Mouse (Mus musculus): ENCODE results near the gene Sult1b1. TPM values are rescaled to one million over a fixed set of nuclear protein-coding genes. Genes with fewer than 3 reads are reported as not detected.

Gene Sult1b1
- polyA plus RNA-seq (2012; fragmentation: generic; extraction: Trizol) = not detected
- long read RNA-seq, experiment 1 = 0 reads
- long read RNA-seq, experiment 2 = 0 reads

GRCm38 (mm10) chr5:87538111-87538510, at the start of gene Sult1b1:
TSS of gene Sult1b1 (minus strand) at chr5:87538195.
- H3K4me3 ChIP-seq (ENCODE audit: insufficient read depth, poor library complexity, severe bottlenecking) = no peak within 1 kb of the TSS

GRCm38 (mm10) chr5:87580389-87580788, 42.4 kb upstream of the Sult1b1 start:
- H3K79me3 ChIP-seq (ENCODE audit: low read depth) = no peaks in the 10 kb centered on the region
- TF ChIP-seq CTCF (IDR thresholded peaks at IDR 0.05; ENCODE audit: control insufficient read depth, insufficient read depth, insufficient read length) = no peak
- no peak for TF ChIP-seq CEBPB (IDR thresholded peaks at IDR 0.05; ENCODE audit: low read depth)
- no peak for TF ChIP-seq MYOD1 (IDR thresholded peaks at IDR 0.05; ENCODE audit: control insufficient read depth, insufficient read length, low read depth)
- no peak for TF ChIP-seq FOSL1 (IDR thresholded peaks at IDR 0.05; ENCODE audit: insufficient read depth, low read length, poor library complexity, severe bottlenecking)
- TF ChIP-seq MAX (IDR thresholded peaks at IDR 0.05) = no peak
- TF ChIP-seq USF1 (IDR thresholded peaks at IDR 0.05; ENCODE audit: low read depth) = no peak
- no peak for TF ChIP-seq MYOG (IDR thresholded peaks at IDR 0.05; ENCODE audit: control insufficient read depth, extremely low read depth, insufficient read length)

More at GRCm38 (mm10) chr5:87538111-87538510, at the start of gene Sult1b1:
- TF ChIP-seq MAX (IDR thresholded peaks at IDR 0.05) = no peak
- TF ChIP-seq MYOG (IDR thresholded peaks at IDR 0.05; ENCODE audit: control insufficient read depth, extremely low read depth, insufficient read length) = no peak
- TF ChIP-seq CEBPB (IDR thresholded peaks at IDR 0.05; ENCODE audit: low read depth) = no peak
- TF ChIP-seq MYOD1 (IDR thresholded peaks at IDR 0.05; ENCODE audit: control insufficient read depth, insufficient read length, low read depth) = no peak
- no peak for TF ChIP-seq USF1 (IDR thresholded peaks at IDR 0.05; ENCODE audit: low read depth)
- no peak for TF ChIP-seq CTCF (IDR thresholded peaks at IDR 0.05; ENCODE audit: control insufficient read depth, insufficient read depth, insufficient read length)
- TF ChIP-seq FOSL1 (IDR thresholded peaks at IDR 0.05; ENCODE audit: insufficient read depth, low read length, poor library complexity, severe bottlenecking) = no peak
- Histone ChIP-seq H3K79me3 (ENCODE audit: low read depth) (no peaks in the 10 kb centered on the region), H3K27me3 (ENCODE audit: control insufficient read depth, insufficient read depth, insufficient read length) (no peaks in the 10 kb centered on the region), H3K36me3 (ENCODE audit: control insufficient read depth, insufficient read depth) (no peaks in the 10 kb centered on the region), H3ac (ENCODE audit: control insufficient read depth, insufficient read length, low read depth) (no peak within 1 kb of the TSS), H3K79me2 (ENCODE audit: control insufficient read depth, insufficient read depth) (no peaks in the 10 kb centered on the region)

DNA sequence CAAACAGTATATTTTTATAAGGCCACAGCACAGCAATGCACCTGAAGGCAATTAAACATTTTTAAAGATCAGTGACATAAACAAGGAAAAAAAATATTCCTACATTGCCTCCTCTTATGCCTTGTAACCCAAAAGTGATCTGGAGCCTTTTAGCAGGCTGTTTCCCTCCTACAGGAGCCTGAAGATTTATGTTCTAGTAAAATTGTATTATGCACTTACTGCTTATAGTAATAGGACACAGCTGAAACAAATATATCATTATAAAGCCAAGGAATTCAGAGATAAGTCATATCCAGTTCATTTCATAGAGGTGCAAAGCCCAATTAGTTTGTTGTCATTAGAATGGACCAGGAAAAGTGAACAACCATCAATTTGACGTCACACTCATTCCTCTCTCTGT, 36.2 kb upstream of the Sult1b1 start:
- no peaks in the 10 kb centered on the region for H3K27me3 ChIP-seq (ENCODE audit: control insufficient read depth, insufficient read depth, insufficient read length)
- no peaks in the 10 kb centered on the region for H3K36me3 ChIP-seq (ENCODE audit: control insufficient read depth, insufficient read depth)
- H3K4me3 ChIP-seq (ENCODE audit: insufficient read depth, poor library complexity, severe bottlenecking) = no peak overlapping the region
- H3K79me3 ChIP-seq (ENCODE audit: low read depth) = no peaks in the 10 kb centered on the region
- no peak overlapping the region for H3ac ChIP-seq (ENCODE audit: control insufficient read depth, insufficient read length, low read depth)
- no peak for TF ChIP-seq MAX (IDR thresholded peaks at IDR 0.05)
- H3K79me2 ChIP-seq (ENCODE audit: control insufficient read depth, insufficient read depth) = no peaks in the 10 kb centered on the region

More at GRCm38 (mm10) chr5:87580389-87580788, 42.4 kb upstream of the Sult1b1 start:
- Histone ChIP-seq H3ac (ENCODE audit: control insufficient read depth, insufficient read length, low read depth) (no peak overlapping the region), H3K27me3 (ENCODE audit: control insufficient read depth, insufficient read depth, insufficient read length) (no peaks in the 10 kb centered on the region), H3K4me3 (ENCODE audit: insufficient read depth, poor library complexity, severe bottlenecking) (no peak overlapping the region), H3K79me2 (ENCODE audit: control insufficient read depth, insufficient read depth) (no peaks in the 10 kb centered on the region), H3K36me3 (ENCODE audit: control insufficient read depth, insufficient read depth) (no peaks in the 10 kb centered on the region)

DNA sequence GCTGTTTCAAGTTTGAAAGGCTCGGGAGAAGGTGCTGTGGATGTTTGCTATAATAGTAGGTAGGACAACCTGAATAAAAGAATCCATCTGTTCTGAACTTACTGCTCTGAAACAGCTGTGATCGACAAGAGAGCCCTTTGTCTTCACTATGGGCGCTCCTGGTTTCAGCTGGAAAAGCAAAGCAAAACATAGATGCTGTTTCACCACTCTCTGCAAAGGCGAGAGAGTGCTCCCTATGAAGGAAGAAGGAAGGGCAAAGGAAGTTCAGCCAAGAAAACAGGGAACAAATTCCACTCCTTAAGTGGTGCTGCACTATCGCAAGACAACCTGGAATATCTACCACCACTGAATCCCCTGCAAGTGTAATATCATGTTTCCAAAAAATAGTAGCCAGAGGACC, 35.5 kb upstream of the Sult1b1 start:
- Histone ChIP-seq H3K79me3 (ENCODE audit: low read depth) (no peaks in the 10 kb centered on the region), H3K36me3 (ENCODE audit: control insufficient read depth, insufficient read depth) (no peaks in the 10 kb centered on the region), H3K27me3 (ENCODE audit: control insufficient read depth, insufficient read depth, insufficient read length) (no peaks in the 10 kb centered on the region), H3ac (ENCODE audit: control insufficient read depth, insufficient read length, low read depth) (no peak overlapping the region), H3K79me2 (ENCODE audit: control insufficient read depth, insufficient read depth) (no peaks in the 10 kb centered on the region), H3K4me3 (ENCODE audit: insufficient read depth, poor library complexity, severe bottlenecking) (no peak overlapping the region)
- TF ChIP-seq MAX (IDR thresholded peaks at IDR 0.05) = no peak
- TF ChIP-seq MYOD1 (IDR thresholded peaks at IDR 0.05; ENCODE audit: control insufficient read depth, insufficient read length, low read depth) = no peak
- TF ChIP-seq FOSL1 (IDR thresholded peaks at IDR 0.05; ENCODE audit: insufficient read depth, low read length, poor library complexity, severe bottlenecking) = no peak
- no peak for TF ChIP-seq CTCF (IDR thresholded peaks at IDR 0.05; ENCODE audit: control insufficient read depth, insufficient read depth, insufficient read length)
- no peak for TF ChIP-seq USF1 (IDR thresholded peaks at IDR 0.05; ENCODE audit: low read depth)

DNA sequence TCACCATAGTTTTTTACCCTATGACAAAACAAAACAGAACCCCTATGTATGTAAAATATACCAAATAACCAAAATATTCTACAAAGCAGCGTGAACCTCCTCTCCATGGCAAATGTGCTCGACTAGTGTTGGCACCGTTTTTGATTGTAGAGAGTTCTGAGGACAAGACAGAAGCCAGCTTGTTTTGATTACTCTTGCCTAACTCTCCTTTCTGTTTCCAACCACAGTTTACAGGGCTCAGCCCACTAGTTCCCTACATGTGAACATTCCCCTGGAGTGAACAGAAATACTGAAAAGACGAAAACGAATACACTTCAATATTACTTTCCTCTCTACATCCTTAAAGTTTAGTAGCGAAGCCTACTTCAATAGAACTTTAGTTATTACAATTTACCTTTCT, 34.8 kb upstream of the Sult1b1 start:
- no peak for TF ChIP-seq USF1 (IDR thresholded peaks at IDR 0.05; ENCODE audit: low read depth)
- TF ChIP-seq FOSL1 (IDR thresholded peaks at IDR 0.05; ENCODE audit: insufficient read depth, low read length, poor library complexity, severe bottlenecking) = no peak
- TF ChIP-seq MYOG (IDR thresholded peaks at IDR 0.05; ENCODE audit: control insufficient read depth, extremely low read depth, insufficient read length) = no peak
- no peak for TF ChIP-seq CTCF (IDR thresholded peaks at IDR 0.05; ENCODE audit: control insufficient read depth, insufficient read depth, insufficient read length)
- no peak for TF ChIP-seq MYOD1 (IDR thresholded peaks at IDR 0.05; ENCODE audit: control insufficient read depth, insufficient read length, low read depth)
- TF ChIP-seq CEBPB (IDR thresholded peaks at IDR 0.05; ENCODE audit: low read depth) = no peak
- no peak for TF ChIP-seq MAX (IDR thresholded peaks at IDR 0.05)
- no peaks in the 10 kb centered on the region for H3K27me3 ChIP-seq (ENCODE audit: control insufficient read depth, insufficient read depth, insufficient read length)
- H3K4me3 ChIP-seq (ENCODE audit: insufficient read depth, poor library complexity, severe bottlenecking) = no peak overlapping the region
- H3K79me3 ChIP-seq (ENCODE audit: low read depth) = no peaks in the 10 kb centered on the region
- H3ac ChIP-seq (ENCODE audit: control insufficient read depth, insufficient read length, low read depth) = no peak overlapping the region
- H3K79me2 ChIP-seq (ENCODE audit: control insufficient read depth, insufficient read depth) = no peaks in the 10 kb centered on the region
- no peaks in the 10 kb centered on the region for H3K36me3 ChIP-seq (ENCODE audit: control insufficient read depth, insufficient read depth)

GRCm38 (mm10) chr5:87568845-87569244, 30.9 kb upstream of the Sult1b1 start, which contains the start of gene Sult1d1:
TSS of gene Sult1d1 (minus strand) at chr5:87569027.
- no peak within 1 kb of the TSS for H3ac ChIP-seq (ENCODE audit: control insufficient read depth, insufficient read length, low read depth)
- H3K79me3 ChIP-seq (ENCODE audit: low read depth) = no peaks in the 10 kb centered on the region
- TF ChIP-seq CEBPB (IDR thresholded peaks at IDR 0.05; ENCODE audit: low read depth) (no peak), FOSL1 (IDR thresholded peaks at IDR 0.05; ENCODE audit: insufficient read depth, low read length, poor library complexity, severe bottlenecking) (no peak), USF1 (IDR thresholded peaks at IDR 0.05; ENCODE audit: low read depth) (no peak), MAX (IDR thresholded peaks at IDR 0.05) (no peak), MYOD1 (IDR thresholded peaks at IDR 0.05; ENCODE audit: control insufficient read depth, insufficient read length, low read depth) (no peak), MYOG (IDR thresholded peaks at IDR 0.05; ENCODE audit: control insufficient read depth, extremely low read depth, insufficient read length) (no peak), CTCF (IDR thresholded peaks at IDR 0.05; ENCODE audit: control insufficient read depth, insufficient read depth, insufficient read length) (no peak)
- H3K4me3 ChIP-seq (ENCODE audit: insufficient read depth, poor library complexity, severe bottlenecking) = no peak within 1 kb of the TSS
- no peaks in the 10 kb centered on the region for H3K79me2 ChIP-seq (ENCODE audit: control insufficient read depth, insufficient read depth)
- no peaks in the 10 kb centered on the region for H3K36me3 ChIP-seq (ENCODE audit: control insufficient read depth, insufficient read depth)
- H3K27me3 ChIP-seq (ENCODE audit: control insufficient read depth, insufficient read depth, insufficient read length) = no peaks in the 10 kb centered on the region
